Mouse (Mus musculus) forebrain, embryonic 15.5 days (tissue): ENCODE measurements around the gene Stk11. TPM values are rescaled to one million over a fixed set of nuclear protein-coding genes. Genes with fewer than 3 reads are reported as not detected.

Experiments
- ATAC-seq: fragments of 200-750 bp; cut with Nextera tagmentation; replicated peaks from 2 replicates; pipeline ENCODE4 v1.8.0; 2017; ENCODE audit warnings: mild to moderate bottlenecking, moderate TSS enrichment, moderate library complexity
- H3K27ac ChIP-seq: fragments of 300-500 bp; sonication (generic); replicated peaks from 2 replicates; pipeline ENCODE4 v1.5.1; 2015; ENCODE audit warnings: mild to moderate bottlenecking, inconsistent platforms
- H3K27me3 ChIP-seq: fragments of 300-500 bp; sonication (generic); 2 replicates; pipeline ENCODE4 v1.6.1; 2015; ENCODE audit warnings: inconsistent platforms
- H3K36me3 ChIP-seq: fragments of 300-500 bp; sonication (generic); 2 replicates; pipeline ENCODE4 v1.6.1; 2015; ENCODE audit warnings: mild to moderate bottlenecking, inconsistent platforms
- H3K4me1 ChIP-seq: fragments of 300-500 bp; sonication (generic); 2 replicates; pipeline ENCODE4 v1.6.1; 2015; ENCODE audit warnings: inconsistent platforms
- H3K4me2 ChIP-seq: fragments of 300-500 bp; sonication (generic); replicated peaks from 2 replicates; pipeline ENCODE4 v1.6.1; 2015; ENCODE audit warnings: mild to moderate bottlenecking, inconsistent platforms
- H3K4me3 ChIP-seq: fragments of 300-500 bp; sonication (generic); 2 replicates; pipeline ENCODE4 v1.5.1; 2015; ENCODE audit warnings: mild to moderate bottlenecking, inconsistent platforms
- H3K9ac ChIP-seq: fragments of 300-500 bp; sonication (generic); replicated peaks from 2 replicates; pipeline ENCODE4 v1.6.1; 2015; ENCODE audit warnings: mild to moderate bottlenecking, inconsistent platforms
- H3K9me3 ChIP-seq: fragments of 300-500 bp; sonication (generic); 2 replicates; pipeline ENCODE4 v1.6.1; 2016; ENCODE audit warnings: inconsistent platforms
- WGBS: fragments of 180-500 bp; shearing (Covaris S2); methylation state at CpG from one replicate; pipeline ENCODE4 v1.1.7; 2015; ENCODE audit warnings: mixed read lengths; 5-methylcytosine and 5-hydroxymethylcytosine counted together
- polyA plus RNA-seq: library from polyadenylated mRNA; unstranded; fragments of >200 nt; fragmentation: Nextera tagmentation; extraction: Ambion mirVana; gene quantifications from 2 replicates; pipeline ENCODE4 v1.2.1, GENCODE M21; 2015

Stk11 gene
- polyA plus RNA-seq, 1 experiment from 2014 or later, result 20.3 TPM

GRCm38 (mm10) chr10:80148610-80149290 is 33.1 kb downstream of the Stk11 start:
- Histone ChIP-seq H3K9me3 (no peaks in the 10 kb centered on the region), H3K4me3 (peak overlapping the region; percentile 80), H3K27ac (peak overlapping the region; percentile 100), H3K36me3 (peaks cover 34% of the 10 kb centered on the region), H3K9ac (peak overlapping the region; percentile 98), H3K4me2 (peak overlapping the region; percentile 66), H3K27me3 (no peaks in the 10 kb centered on the region), H3K4me1 (peaks cover 42% of the 10 kb centered on the region)
- ATAC-seq, result peak; percentile 47
- under 1% methylated on average over 57 of the region's 57 CpGs for WGBS

GRCm38 (mm10) chr10:80149291-80150225 is 34.0 kb downstream of the Stk11 start:
- peak overlapping the region; percentile 100 for H3K27ac ChIP-seq
- peaks cover 50% of the 10 kb centered on the region for H3K4me1 ChIP-seq
- H3K27me3 ChIP-seq, result no peaks in the 10 kb centered on the region
- peak overlapping the region; percentile 80 for H3K4me3 ChIP-seq
- peaks cover 34% of the 10 kb centered on the region for H3K36me3 ChIP-seq
- under 1% methylated on average over 81 of the region's 88 CpGs for WGBS
- no peaks in the 10 kb centered on the region for H3K9me3 ChIP-seq
- peak overlapping the region; percentile 99 for H3K9ac ChIP-seq
- H3K4me2 ChIP-seq, result peak overlapping the region; percentile 96
- peak; percentile 84 for ATAC-seq

- 0% methylated on average over 47 of the region's 71 CpGs for WGBS
- Histone ChIP-seq H3K27ac (peak overlapping the region; percentile 100), H3K9me3 (no peaks in the 10 kb centered on the region), H3K4me3 (peak overlapping the region; percentile 80), H3K36me3 (peaks cover 36% of the 10 kb centered on the region), H3K4me1 (peaks cover 53% of the 10 kb centered on the region), H3K27me3 (no peaks in the 10 kb centered on the region), H3K4me2 (peak overlapping the region; percentile 96), H3K9ac (peak overlapping the region; percentile 99)
- ATAC-seq, result 0 out of 2 replicates have a peak, but pooled peaks have one; percentile 2
Observed at GRCm38 (mm10) chr10:80150226-80151210, 34.9 kb downstream of the Stk11 start.

GRCm38 (mm10) chr10:80151211-80152034 is 35.8 kb downstream of the Stk11 start:
- peaks cover 54% of the 10 kb centered on the region for H3K4me1 ChIP-seq
- peaks cover 45% of the 10 kb centered on the region for H3K36me3 ChIP-seq

GRCm38 (mm10) chr10:80152071-80152872 is 36.7 kb downstream of the Stk11 start:
- no peak for ATAC-seq
- WGBS, result 2% methylated on average over 15 of the region's 15 CpGs
- peak overlapping the region; percentile 96 for H3K4me2 ChIP-seq
- peak overlapping the region; percentile 99 for H3K9ac ChIP-seq
- H3K27me3 ChIP-seq, result no peaks in the 10 kb centered on the region
- H3K36me3 ChIP-seq, result peaks cover 53% of the 10 kb centered on the region
- peaks cover 62% of the 10 kb centered on the region for H3K4me1 ChIP-seq
- H3K27ac ChIP-seq, result peak overlapping the region; percentile 100
- peak overlapping the region; percentile 80 for H3K4me3 ChIP-seq
- H3K9me3 ChIP-seq, result no peaks in the 10 kb centered on the region

More at GRCm38 (mm10) chr10:80151211-80152034, 35.8 kb downstream of the Stk11 start:
- under 1% methylated on average over 26 of the region's 26 CpGs for WGBS
- no peaks in the 10 kb centered on the region for H3K27me3 ChIP-seq
- peak overlapping the region; percentile 100 for H3K27ac ChIP-seq
- H3K9ac ChIP-seq, result peak overlapping the region; percentile 99
- H3K9me3 ChIP-seq, result no peaks in the 10 kb centered on the region
- H3K4me3 ChIP-seq, result peak overlapping the region; percentile 80
- ATAC-seq, result no peak
- peak overlapping the region; percentile 96 for H3K4me2 ChIP-seq

- peak overlapping the region; percentile 100 for H3K27ac ChIP-seq
- H3K9ac ChIP-seq, result peak overlapping the region; percentile 99
- H3K4me1 ChIP-seq, result peaks cover 66% of the 10 kb centered on the region
- peaks cover 56% of the 10 kb centered on the region for H3K36me3 ChIP-seq
- no peak for ATAC-seq
- H3K9me3 ChIP-seq, result no peaks in the 10 kb centered on the region
- peak overlapping the region; percentile 96 for H3K4me2 ChIP-seq
- H3K4me3 ChIP-seq, result peak overlapping the region; percentile 80
- 46% methylated on average over 3 of the region's 3 CpGs for WGBS
- no peaks in the 10 kb centered on the region for H3K27me3 ChIP-seq
Observed at GRCm38 (mm10) chr10:80152873-80153260, 37.3 kb downstream of the Stk11 start.

GRCm38 (mm10) chr10:80153713-80154112 is 38.1 kb downstream of the Stk11 start:
- Histone ChIP-seq H3K4me3 (peak overlapping the region; percentile 80), H3K4me1 (peaks cover 71% of the 10 kb centered on the region), H3K9ac (peak overlapping the region; percentile 99; the same call in 1 of the 2 replicates), H3K9me3 (no peaks in the 10 kb centered on the region), H3K27me3 (no peaks in the 10 kb centered on the region), H3K36me3 (peaks cover 56% of the 10 kb centered on the region), H3K27ac (peak overlapping the region; percentile 100), H3K4me2 (peak overlapping the region; percentile 96)
- no peak for ATAC-seq
- WGBS, result 86% methylated on average over 19 of the region's 19 CpGs

GRCm38 (mm10) chr10:80154384-80154783 is 38.8 kb downstream of the Stk11 start:
- Histone ChIP-seq H3K4me3 (no peak overlapping the region), H3K9me3 (no peaks in the 10 kb centered on the region), H3K4me2 (no peak overlapping the region), H3K36me3 (peaks cover 56% of the 10 kb centered on the region), H3K9ac (no peak overlapping the region; the same call in 1 of the 2 replicates), H3K4me1 (peaks cover 78% of the 10 kb centered on the region), H3K27ac (peak overlapping the region; percentile 31; the same call in 1 of the 2 replicates), H3K27me3 (no peaks in the 10 kb centered on the region)
- ATAC-seq, result no peak
- WGBS, result 85% methylated on average over 7 of the region's 7 CpGs

- H3K4me1 ChIP-seq, result peaks cover 83% of the 10 kb centered on the region
- WGBS, result 60% methylated on average over 1 of the region's 1 CpGs
- peak overlapping the region; percentile 91; the same call in 1 of the 2 replicates for H3K27ac ChIP-seq
- H3K9me3 ChIP-seq, result no peaks in the 10 kb centered on the region
- H3K9ac ChIP-seq, result no peak overlapping the region
- no peak overlapping the region for H3K4me3 ChIP-seq
- peaks cover 56% of the 10 kb centered on the region for H3K36me3 ChIP-seq
- H3K27me3 ChIP-seq, result no peaks in the 10 kb centered on the region
- ATAC-seq, result no peak
- no peak overlapping the region for H3K4me2 ChIP-seq
Observed at GRCm38 (mm10) chr10:80155277-80155676, 39.7 kb downstream of the Stk11 start.
